ENCODE assay signal across 8 mouse cellular contexts in genomic region chr11:119053738-119054350, GRCm38 (mm10). TPM values are rescaled to one million over a fixed set of nuclear protein-coding genes. Genes with fewer than 3 reads are reported as not detected.
DNase-seq lines count a peak whose midpoint lies in the region; ATAC-seq and TF ChIP-seq lines count a peak whose summit lies in the region.

No protein-coding gene starts in this region.

- H3K36me3 ChIP-seq in megakaryocyte, embryonic 14.5 days (replicated peaks; ENCODE audit: low read length) = no peaks in the 10 kb centered on the region
- no peaks in the 10 kb centered on the region for H3K36me3 ChIP-seq in forebrain, embryonic 13.5 days (ENCODE audit: poor library complexity, severe bottlenecking)
- H3K36me3 ChIP-seq in liver, embryonic 14.5 days (replicated peaks; ENCODE audit: control insufficient read depth, insufficient read depth, low read depth) = no peaks in the 10 kb centered on the region

- H3K27me3 ChIP-seq in megakaryocyte, embryonic 14.5 days (replicated peaks) = peaks cover 99% of the 10 kb centered on the region
- peaks cover 78% of the 10 kb centered on the region for H3K27me3 ChIP-seq in forebrain, embryonic 13.5 days
- H3K27me3 ChIP-seq in liver, embryonic 14.5 days (ENCODE audit: control insufficient read depth, insufficient read depth, low read length) = peaks cover 100% of the 10 kb centered on the region

- under 1% methylated on average over 22 of the region's 35 CpGs for WGBS in forebrain, embryonic 13.5 days
- WGBS in liver, embryonic 14.5 days (ENCODE audit: insufficient replicate concordance) = 3% methylated on average over 27 of the region's 35 CpGs

- peak overlapping the region; percentile 95 for H3K27ac ChIP-seq in forebrain, embryonic 13.5 days
- H3K27ac ChIP-seq in liver, embryonic 14.5 days = no peak overlapping the region

- peak overlapping the region; percentile 85 for H3K4me3 ChIP-seq in megakaryocyte, embryonic 14.5 days (replicated peaks)
- H3K4me3 ChIP-seq in forebrain, embryonic 13.5 days = peak overlapping the region; percentile 55
- H3K4me3 ChIP-seq in liver, embryonic 14.5 days (ENCODE audit: insufficient read depth in 1 of 2, low read depth in 2 of 2, low read length in 2 of 2) = no peak overlapping the region

- peaks cover 15% of the 10 kb centered on the region for H3K9me3 ChIP-seq in megakaryocyte, embryonic 14.5 days
- no peaks in the 10 kb centered on the region for H3K9me3 ChIP-seq in forebrain, embryonic 13.5 days (replicated peaks)
- H3K9me3 ChIP-seq in liver, embryonic 14.5 days (ENCODE audit: control insufficient read depth, low read length) = no peaks in the 10 kb centered on the region

- no peak for TF ChIP-seq EP300 in liver, embryonic 14.5 days (IDR thresholded peaks at IDR 0.05; ENCODE audit: low read depth)

- peak overlapping the region; percentile 61 for H3K9ac ChIP-seq in forebrain, embryonic 13.5 days
- H3K9ac ChIP-seq in liver, embryonic 14.5 days (replicated peaks) = no peak overlapping the region

- peak; percentile 75 to 78 for DNase-seq in frontal cortex, postnatal 10 days (ENCODE audit: low spot score in 2 of 2)
- DNase-seq in frontal cortex, adult 2 months (ENCODE audit: extremely low spot score in 1 of 2, low spot score in 1 of 2) = no peak
- no peak for DNase-seq in liver, embryonic 14.5 days (ENCODE audit: low read depth in 3 of 3, low spot score in 3 of 3)
- peak; percentile 52 for DNase-seq in testis, postnatal 10 days (ENCODE audit: low spot score)

- H3K4me1 ChIP-seq in megakaryocyte, embryonic 14.5 days = peaks cover 83% of the 10 kb centered on the region
- H3K4me1 ChIP-seq in forebrain, embryonic 13.5 days = peaks cover 60% of the 10 kb centered on the region
- no peaks in the 10 kb centered on the region; a peak in 1 of 4 replicates for H3K4me1 ChIP-seq in liver, embryonic 14.5 days (replicated peaks; ENCODE audit: control insufficient read depth in 2 of 2, insufficient read depth in 2 of 2, low read length in 1 of 2)

- no peak for ATAC-seq in megakaryocyte, adult 5-6 weeks (ENCODE audit: poor library complexity, severe bottlenecking)
- ATAC-seq in forebrain, embryonic 13.5 days = peak; percentile 54
- no peak for ATAC-seq in liver, embryonic 14.5 days (ENCODE audit: insufficient read depth)
- no peak for ATAC-seq in megakaryocyte-erythroid progenitor cell, adult 5-6 weeks (replicated peaks; ENCODE audit: low FRiP score, low TSS enrichment, poor library complexity, severe bottlenecking)

- peak overlapping the region; percentile 95 for H3K4me2 ChIP-seq in forebrain, embryonic 13.5 days
- H3K4me2 ChIP-seq in liver, embryonic 14.5 days (ENCODE audit: low read depth) = peak overlapping the region; percentile 8; the same call in 1 of the 2 replicates

- TF ChIP-seq CTCF in liver, embryonic 14.5 days (IDR thresholded peaks at IDR 0.05; ENCODE audit: low read depth) = no peak

RNA-seq across cellular contexts. Expression of gene Cbx8, which starts 13.1 kb away (rescaled TPM):
- 6.9 and 7.6 TPM in 2 replicates for polyA plus RNA-seq in frontal cortex, adult 2 months (2012; rRNA removed)
- 2.7 and 7.4 TPM in 2 replicates for polyA plus RNA-seq in megakaryocyte, embryonic 14.5 days (2012; ENCODE audit: insufficient read depth, low replicate concordance)
- 3.2 and 5.6 TPM in 2 replicates for total RNA-seq in megakaryocyte, adult 5-6 weeks (2015)
- 3.0 and 3.6 TPM in 2 replicates for total RNA-seq in megakaryocyte, adult 5-6 weeks (2017)
- 9.8 and 12.3 TPM in 2 replicates for polyA plus RNA-seq in forebrain, embryonic 13.5 days (2015; fragmentation: Nextera tagmentation; extraction: Ambion mirVana)
- polyA plus RNA-seq in liver, embryonic 14.5 days (2012; rRNA removed) = 0.64 and 0.95 TPM in 2 replicates
- 1.6 and 2.1 TPM in 2 replicates for polyA plus RNA-seq in liver, embryonic 14.5 days (2014; fragmentation: Nextera tagmentation; extraction: Ambion mirVana)
- total RNA-seq in megakaryocyte-erythroid progenitor cell, adult 5-6 weeks (2014; fragmentation: Nextera tagmentation) = 1.3 and 2.2 TPM in 2 replicates
- 0.70 and 1.2 TPM in 2 replicates for total RNA-seq in megakaryocyte-erythroid progenitor cell, adult 5-6 weeks (2017)

RNA-seq across cellular contexts. Expression of gene Cbx2, which starts 31.1 kb away (rescaled TPM):
- polyA plus RNA-seq in frontal cortex, adult 2 months (2012; rRNA removed) = 2.8 and 3.3 TPM in 2 replicates
- 0.46 TPM in 1 of 2 replicates, not detected in the other for polyA plus RNA-seq in megakaryocyte, embryonic 14.5 days (2012; ENCODE audit: insufficient read depth, low replicate concordance)
- total RNA-seq in megakaryocyte, adult 5-6 weeks (2015) = 1.5 and 1.6 TPM in 2 replicates
- total RNA-seq in megakaryocyte, adult 5-6 weeks (2017) = 2.8 TPM in 2 replicates
- 45.2 and 52.0 TPM in 2 replicates for polyA plus RNA-seq in forebrain, embryonic 13.5 days (2015; fragmentation: Nextera tagmentation; extraction: Ambion mirVana)
- polyA plus RNA-seq in liver, embryonic 14.5 days (2012; rRNA removed) = 1.4 and 1.7 TPM in 2 replicates
- 1.8 and 2.4 TPM in 2 replicates for polyA plus RNA-seq in liver, embryonic 14.5 days (2014; fragmentation: Nextera tagmentation; extraction: Ambion mirVana)
- 9.7 and 10.4 TPM in 2 replicates for total RNA-seq in megakaryocyte-erythroid progenitor cell, adult 5-6 weeks (2014; fragmentation: Nextera tagmentation)
- total RNA-seq in megakaryocyte-erythroid progenitor cell, adult 5-6 weeks (2017) = 6.2 and 6.4 TPM in 2 replicates

RNA-seq across cellular contexts. Expression of gene Cbx4, which starts 32.2 kb away (rescaled TPM):
- 45.4 and 46.4 TPM in 2 replicates for polyA plus RNA-seq in frontal cortex, adult 2 months (2012; rRNA removed)
- polyA plus RNA-seq in megakaryocyte, embryonic 14.5 days (2012; ENCODE audit: insufficient read depth, low replicate concordance) = 49.2 and 111 TPM in 2 replicates
- 15.3 and 15.5 TPM in 2 replicates for total RNA-seq in megakaryocyte, adult 5-6 weeks (2015)
- total RNA-seq in megakaryocyte, adult 5-6 weeks (2017) = 18.0 and 18.4 TPM in 2 replicates
- polyA plus RNA-seq in forebrain, embryonic 13.5 days (2015; fragmentation: Nextera tagmentation; extraction: Ambion mirVana) = 10.2 and 11.5 TPM in 2 replicates
- polyA plus RNA-seq in liver, embryonic 14.5 days (2012; rRNA removed) = 1.8 and 3.3 TPM in 2 replicates
- polyA plus RNA-seq in liver, embryonic 14.5 days (2014; fragmentation: Nextera tagmentation; extraction: Ambion mirVana) = 1.6 and 2.0 TPM in 2 replicates
- 5.2 and 5.4 TPM in 2 replicates for total RNA-seq in megakaryocyte-erythroid progenitor cell, adult 5-6 weeks (2014; fragmentation: Nextera tagmentation)
- 3.9 and 11.6 TPM in 2 replicates for total RNA-seq in megakaryocyte-erythroid progenitor cell, adult 5-6 weeks (2017)

Comparison
In these comparisons a context has a peak if more than half of its experiments do, and no peak if none do; other contexts are left out.
1. DNase-seq: peak in frontal cortex, postnatal 10 days (2 of 2) and testis, postnatal 10 days (single experiment); none in frontal cortex, adult 2 months (0 of 2) and liver, embryonic 14.5 days (0 of 3).
2. H3K4me3 ChIP-seq: peak in megakaryocyte, embryonic 14.5 days (single experiment) and forebrain, embryonic 13.5 days (single experiment); none in liver, embryonic 14.5 days (0 of 2).
3. RNA of gene Cbx2, which starts 31.1 kb away (polyA plus RNA-seq): 45.2 to 52.0 TPM in forebrain, embryonic 13.5 days; 2.8 to 3.3 TPM in frontal cortex, adult 2 months, 1.4 to 2.4 TPM in liver, embryonic 14.5 days and 0.46 TPM in megakaryocyte, embryonic 14.5 days; every median in the first group is over 10 times any median in the second.